Mouse (Mus musculus): ENCODE results near the gene Tmigd3.
"Not testable (repeated sequence)": the region's sequence is repeated elsewhere in the genome, so short reads cannot be mapped to it uniquely, and the experiment has no call there.

The Tmigd3 gene

DNA sequence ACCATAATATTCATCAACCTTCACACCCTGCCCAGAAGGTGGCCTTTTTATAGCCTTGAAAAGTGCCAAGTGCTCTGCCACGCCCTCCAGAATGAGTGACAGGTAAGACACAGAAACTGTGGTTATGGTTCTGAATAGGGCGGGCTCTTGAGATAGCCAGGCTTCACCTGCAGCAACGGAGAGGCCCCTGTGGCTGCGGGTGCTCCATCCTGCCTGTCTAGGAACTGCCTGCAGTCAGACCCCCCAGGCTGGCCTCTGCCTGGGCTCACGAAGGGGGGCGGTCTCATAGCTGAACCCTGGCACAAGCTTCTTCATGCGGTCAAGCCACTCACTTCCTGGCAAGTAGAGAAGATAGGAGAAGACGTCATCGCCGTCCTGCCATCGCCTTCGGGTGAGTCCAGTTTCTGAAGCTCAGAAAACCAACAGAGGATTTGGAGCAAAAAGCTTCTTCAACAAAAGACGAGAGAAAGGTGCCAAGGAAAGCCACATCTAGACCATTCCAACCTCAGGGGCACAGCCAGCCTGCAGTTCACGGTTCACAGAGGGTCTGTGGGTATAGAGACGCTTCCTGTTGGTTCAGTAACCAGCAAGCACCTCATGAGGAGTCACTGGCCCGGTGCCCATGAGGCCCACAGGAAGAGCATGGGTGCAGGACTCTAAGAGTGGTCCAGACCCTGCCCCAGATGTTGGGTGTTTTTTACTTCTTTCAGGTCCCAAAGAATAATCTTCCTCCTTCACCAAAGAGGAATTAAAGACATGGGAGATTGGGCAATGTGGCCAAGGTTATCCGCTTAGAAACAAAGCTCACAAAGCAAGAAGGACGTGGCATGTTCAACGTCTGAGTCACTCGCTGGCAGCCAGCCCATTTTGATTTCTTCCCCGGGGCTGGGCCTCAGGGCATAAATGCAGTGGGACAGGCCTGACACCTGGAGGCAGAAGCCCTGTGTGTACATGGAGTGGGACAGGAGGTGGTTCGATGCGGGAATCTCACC, 24.2 kb downstream of the Tmigd3 start:
- in situ Hi-C loops (cut with MboI; ENCODE audit: low pct_unique_long_range_greater_than_20kb in 1 of 2, low sequenced_read_pairs in 2 of 2, unreplicated experiment in 1 of 2) = loop anchor here (10.0 kb wide), 3 partner anchors 120 to 210 kb away; partner anchors contain the start of gene Ddx20 (in 1 of the 2)

DNA sequence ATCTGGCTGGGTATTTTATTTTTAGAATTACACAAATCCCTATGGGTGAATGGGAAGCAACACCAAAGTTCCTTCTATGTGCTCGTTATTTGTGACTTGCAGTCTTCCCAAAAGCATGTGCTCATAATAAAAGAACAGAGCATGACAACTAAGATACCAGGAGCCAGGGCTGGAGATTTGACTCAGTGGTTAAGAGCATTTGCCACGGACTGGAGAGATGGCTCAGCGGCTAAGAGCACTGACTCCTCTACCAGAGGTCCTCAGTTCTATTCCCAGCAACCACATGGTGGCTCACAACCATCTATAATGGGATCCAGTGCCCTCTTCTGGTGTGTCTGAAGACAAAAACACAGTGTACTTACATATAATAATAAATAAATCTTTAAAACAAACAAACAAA, 26.1 kb downstream of the Tmigd3 start:
- in situ Hi-C loops (cut with MboI; ENCODE audit: low pct_unique_long_range_greater_than_20kb in 1 of 2, low sequenced_read_pairs in 2 of 2, unreplicated experiment in 1 of 2) = loop anchor here (10.0 kb wide), 3 partner anchors 122 to 212 kb away; partner anchors contain the start of gene Ddx20 (in 1 of the 2)

DNA sequence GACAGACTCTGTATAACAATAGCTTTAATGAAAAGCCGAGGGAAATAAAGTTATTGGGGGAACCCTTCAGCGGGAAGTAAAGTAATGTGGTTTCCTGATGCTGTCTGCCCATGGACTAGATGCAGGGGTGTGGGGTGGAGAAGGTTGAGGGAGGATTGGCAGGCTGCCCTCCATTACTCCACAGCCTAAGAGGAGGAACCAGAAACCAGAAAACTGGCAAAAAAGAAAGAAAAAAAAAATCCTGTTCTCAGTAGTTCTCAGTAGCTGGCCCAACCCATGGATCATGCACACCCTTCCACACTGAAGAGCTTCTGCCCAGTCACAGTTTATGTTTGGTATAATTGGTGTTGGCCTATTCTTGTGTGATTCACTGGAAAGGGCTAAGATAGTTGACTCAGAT, 27.6 kb downstream of the Tmigd3 start:
- in situ Hi-C loops (cut with MboI; ENCODE audit: low pct_unique_long_range_greater_than_20kb in 1 of 2, low sequenced_read_pairs in 2 of 2, unreplicated experiment in 1 of 2) = loop anchor here (10.0 kb wide), 3 partner anchors 124 to 214 kb away; partner anchors contain the start of gene Ddx20 (in 1 of the 2)

DNA sequence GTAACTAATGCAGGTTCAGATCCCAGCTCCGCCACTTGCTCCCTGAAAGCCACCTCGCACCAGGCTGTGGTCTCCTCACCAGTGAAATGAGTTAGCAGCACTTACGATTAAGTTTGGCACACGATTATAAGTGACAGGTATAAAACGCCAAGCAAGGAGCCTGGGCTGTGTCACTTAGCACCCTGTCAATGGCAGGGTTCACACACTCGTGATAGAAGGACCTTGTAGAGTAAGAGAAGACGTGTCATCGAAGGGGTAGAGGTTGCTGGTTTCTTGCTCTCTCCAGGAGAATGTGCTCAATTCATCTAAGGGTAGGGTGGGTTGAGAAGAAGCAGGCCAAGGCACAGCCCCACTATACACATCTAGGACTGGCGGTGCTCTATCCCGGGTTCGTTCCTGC, 28.2 kb downstream of the Tmigd3 start:
- in situ Hi-C loops (cut with MboI; ENCODE audit: low pct_unique_long_range_greater_than_20kb in 1 of 2, low sequenced_read_pairs in 2 of 2, unreplicated experiment in 1 of 2) = loop anchor here (10.0 kb wide), 3 partner anchors 124 to 214 kb away; partner anchors contain the start of gene Ddx20 (in 1 of the 2)

DNA sequence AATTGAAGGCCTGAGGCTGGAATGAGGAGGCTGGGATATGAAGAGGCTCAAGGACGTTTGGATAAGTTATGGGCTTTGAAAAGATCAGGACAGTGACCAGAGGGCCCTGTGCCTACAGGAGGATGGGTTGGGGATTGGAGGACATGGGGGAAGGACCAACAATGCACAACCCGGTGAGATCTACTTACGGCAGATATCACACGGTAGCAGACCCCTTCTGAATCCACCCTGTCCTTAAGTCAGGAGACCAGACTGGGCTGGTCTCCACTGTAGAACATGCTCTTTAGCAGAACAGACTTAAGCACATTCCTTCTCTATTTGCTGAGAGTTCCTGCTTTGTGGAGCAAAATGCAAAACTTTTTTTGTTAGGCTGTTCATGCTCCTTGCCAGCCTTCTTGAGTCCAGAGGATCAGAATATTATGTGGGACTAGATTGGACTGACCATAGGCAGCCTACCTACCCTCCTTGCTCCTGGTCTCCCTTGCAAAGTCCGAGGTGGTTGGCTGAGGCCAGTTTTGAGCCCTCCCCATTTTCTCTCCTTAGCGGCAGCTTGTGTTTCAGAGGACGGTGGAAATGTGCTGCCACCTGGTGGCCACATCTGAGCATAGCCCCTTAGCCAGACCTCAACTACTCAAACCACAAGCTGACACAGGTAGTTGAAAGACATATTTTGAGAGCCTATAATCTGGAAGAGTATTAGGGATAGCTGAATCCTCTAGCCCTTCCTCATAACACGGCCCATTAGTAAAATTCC, 28.9 kb downstream of the Tmigd3 start:
- in situ Hi-C loops (cut with MboI; ENCODE audit: low pct_unique_long_range_greater_than_20kb in 1 of 2, low sequenced_read_pairs in 2 of 2, unreplicated experiment in 1 of 2) = loop anchor here (10.0 kb wide), 3 partner anchors 125 to 215 kb away; partner anchors contain the start of gene Ddx20 (in 1 of the 2)

DNA sequence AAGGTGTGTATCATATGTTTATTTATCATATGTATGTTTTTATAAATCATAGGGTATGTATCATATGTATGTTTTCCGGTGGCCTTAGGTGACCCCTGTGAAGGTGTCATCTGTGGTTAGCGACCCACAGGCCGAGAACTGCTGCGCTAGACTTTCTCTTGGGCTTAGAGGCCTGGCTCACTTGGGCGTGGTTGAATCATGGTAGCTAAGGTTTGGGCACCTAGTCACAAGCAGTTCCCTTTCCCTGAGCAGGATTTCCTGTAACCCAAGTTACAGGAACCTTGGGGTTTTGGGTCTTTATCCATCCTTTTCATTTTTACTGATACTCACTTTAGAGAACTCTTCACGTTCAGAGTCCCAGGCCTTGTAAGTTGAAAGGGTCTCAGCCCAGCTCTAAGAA, 29.6 kb downstream of the Tmigd3 start:
- in situ Hi-C loops (cut with MboI; ENCODE audit: low pct_unique_long_range_greater_than_20kb in 1 of 2, low sequenced_read_pairs in 2 of 2, unreplicated experiment in 1 of 2) = no loop called here

DNA sequence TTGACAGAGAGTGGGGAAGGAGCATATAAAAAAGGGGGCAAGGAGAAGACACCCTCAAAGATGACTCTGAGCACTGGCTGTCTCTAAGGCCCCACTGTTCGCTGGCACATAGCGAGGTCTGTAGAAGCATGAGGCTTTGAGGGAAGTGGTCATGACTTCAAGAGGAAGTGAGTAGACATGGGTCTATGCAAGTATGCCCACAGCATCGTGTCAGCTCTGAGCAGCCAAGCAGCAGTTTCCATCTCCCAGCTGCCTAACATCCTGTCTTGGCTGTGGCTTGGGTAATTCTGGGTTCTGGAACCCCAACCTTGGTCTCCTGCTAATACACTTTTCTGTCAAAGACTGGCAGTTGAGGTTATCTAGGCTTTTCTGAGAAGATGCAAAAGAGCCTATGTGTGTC, 30.0 kb downstream of the Tmigd3 start:
- in situ Hi-C loops (cut with MboI; ENCODE audit: low pct_unique_long_range_greater_than_20kb in 1 of 2, low sequenced_read_pairs in 2 of 2, unreplicated experiment in 1 of 2) = no loop called here

DNA sequence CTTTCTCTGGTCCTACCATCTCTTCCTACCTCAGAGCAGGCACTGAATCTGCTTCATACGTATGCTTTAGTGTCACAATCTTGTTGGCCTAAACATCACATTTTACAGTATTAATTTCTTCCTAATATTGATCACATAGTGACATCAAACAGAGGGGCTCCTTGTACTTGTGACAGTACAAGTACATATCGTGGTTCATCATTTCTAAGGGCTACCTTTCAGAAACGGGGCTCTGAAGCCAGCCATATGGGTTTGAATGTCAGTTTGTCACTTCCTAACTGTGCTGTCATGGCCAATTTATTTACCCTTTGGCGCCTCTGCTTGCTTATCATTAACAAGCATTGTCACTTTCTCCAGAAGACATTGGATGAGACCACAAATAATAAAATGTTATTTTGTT, 30.8 kb downstream of the Tmigd3 start:
- in situ Hi-C loops (cut with MboI; ENCODE audit: low pct_unique_long_range_greater_than_20kb in 1 of 2, low sequenced_read_pairs in 2 of 2, unreplicated experiment in 1 of 2) = no loop called here

DNA sequence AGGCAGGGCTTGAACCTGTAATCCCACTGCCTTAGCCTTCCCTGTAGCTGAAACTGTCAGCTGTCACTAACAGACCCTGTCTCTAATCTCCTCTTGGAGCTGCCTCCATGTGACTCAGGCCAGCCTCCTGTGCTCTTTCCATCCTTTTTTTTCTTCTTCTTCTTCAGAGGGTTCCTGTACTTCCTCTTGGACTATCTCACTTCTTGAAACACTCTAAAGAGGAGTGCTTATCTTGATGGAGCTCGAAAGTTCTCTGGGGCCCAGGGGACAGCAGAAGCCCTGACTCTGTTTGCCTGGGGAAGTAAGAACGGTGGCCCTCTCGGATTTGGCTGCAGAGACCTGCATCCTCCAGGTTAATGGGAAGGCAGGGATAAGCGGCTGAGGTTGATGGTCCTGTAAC, 33.5 kb downstream of the Tmigd3 start:
- in situ Hi-C loops (cut with MboI; ENCODE audit: low pct_unique_long_range_greater_than_20kb in 1 of 2, low sequenced_read_pairs in 2 of 2, unreplicated experiment in 1 of 2) = no loop called here

DNA sequence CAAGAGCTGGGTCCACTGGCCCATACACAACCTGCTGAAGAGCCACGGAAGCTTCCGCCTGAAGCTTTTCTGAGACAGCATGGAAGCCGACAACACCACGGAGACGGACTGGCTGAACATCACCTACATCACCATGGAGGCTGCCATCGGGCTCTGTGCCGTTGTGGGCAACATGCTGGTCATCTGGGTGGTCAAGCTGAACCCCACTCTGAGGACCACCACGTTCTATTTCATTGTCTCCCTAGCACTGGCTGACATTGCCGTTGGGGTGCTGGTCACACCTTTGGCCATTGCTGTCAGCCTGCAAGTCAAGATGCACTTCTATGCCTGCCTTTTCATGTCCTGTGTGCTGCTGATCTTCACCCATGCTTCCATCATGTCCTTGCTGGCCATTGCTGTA, 34.0 kb downstream of the Tmigd3 start:
- in situ Hi-C loops (cut with MboI; ENCODE audit: low pct_unique_long_range_greater_than_20kb in 1 of 2, low sequenced_read_pairs in 2 of 2, unreplicated experiment in 1 of 2) = no loop called here

DNA sequence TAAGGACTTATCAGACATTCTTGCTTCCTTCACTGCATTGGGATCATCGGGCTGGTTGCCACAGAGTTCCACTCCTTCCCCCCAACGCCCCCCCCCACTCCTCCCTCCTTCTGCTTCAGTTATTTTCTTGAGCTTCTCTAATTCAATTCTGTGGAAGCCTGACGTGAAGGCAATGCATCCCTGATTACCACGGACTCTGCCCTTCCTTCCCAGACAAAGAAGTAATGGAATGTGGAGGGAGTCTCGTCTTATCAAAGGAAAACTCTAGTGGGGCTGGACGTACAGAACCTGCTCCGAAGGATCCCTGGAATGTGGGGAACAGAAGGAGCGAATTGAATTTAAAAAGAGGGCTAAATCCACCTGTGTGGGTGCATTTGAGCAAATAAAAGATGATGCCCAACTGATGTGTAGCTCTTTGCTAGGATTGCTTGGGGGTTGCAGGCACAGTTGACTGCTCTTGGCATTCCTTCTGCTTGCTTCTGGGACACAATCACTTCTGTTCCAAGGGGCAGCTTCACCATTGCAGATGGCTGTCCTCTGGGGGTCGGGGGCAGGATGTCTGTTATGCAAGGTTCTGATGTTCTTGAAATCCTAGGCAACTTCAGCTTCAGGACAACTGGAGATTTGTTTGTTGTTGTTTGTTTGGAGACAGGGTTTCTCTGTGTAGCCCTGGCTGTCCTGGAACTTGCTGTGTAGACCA, 37.4 kb downstream of the Tmigd3 start:
- in situ Hi-C loops (cut with MboI; ENCODE audit: low pct_unique_long_range_greater_than_20kb in 1 of 2, low sequenced_read_pairs in 2 of 2, unreplicated experiment in 1 of 2) = no loop called here

DNA sequence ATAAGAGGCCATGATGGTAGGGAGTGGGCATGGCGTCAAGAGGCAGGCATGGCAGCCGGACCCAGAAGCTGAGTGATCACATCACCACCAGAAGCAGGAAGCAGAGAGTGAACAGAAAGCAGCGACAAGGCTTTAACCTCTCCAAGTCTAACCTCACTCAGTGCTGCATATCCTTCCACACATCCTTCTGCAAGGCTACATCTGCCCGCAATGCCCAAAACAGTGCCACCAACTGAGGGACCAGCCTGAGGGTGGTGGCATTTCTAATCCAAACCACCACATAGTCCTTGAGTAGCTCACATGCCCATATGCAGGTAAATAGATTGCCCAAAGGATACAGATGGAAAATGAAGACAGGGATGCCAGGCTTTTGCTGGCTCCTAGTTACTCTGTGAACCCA, 38.3 kb downstream of the Tmigd3 start:
- in situ Hi-C loops (cut with MboI; ENCODE audit: low pct_unique_long_range_greater_than_20kb in 1 of 2, low sequenced_read_pairs in 2 of 2, unreplicated experiment in 1 of 2) = no loop called here

DNA sequence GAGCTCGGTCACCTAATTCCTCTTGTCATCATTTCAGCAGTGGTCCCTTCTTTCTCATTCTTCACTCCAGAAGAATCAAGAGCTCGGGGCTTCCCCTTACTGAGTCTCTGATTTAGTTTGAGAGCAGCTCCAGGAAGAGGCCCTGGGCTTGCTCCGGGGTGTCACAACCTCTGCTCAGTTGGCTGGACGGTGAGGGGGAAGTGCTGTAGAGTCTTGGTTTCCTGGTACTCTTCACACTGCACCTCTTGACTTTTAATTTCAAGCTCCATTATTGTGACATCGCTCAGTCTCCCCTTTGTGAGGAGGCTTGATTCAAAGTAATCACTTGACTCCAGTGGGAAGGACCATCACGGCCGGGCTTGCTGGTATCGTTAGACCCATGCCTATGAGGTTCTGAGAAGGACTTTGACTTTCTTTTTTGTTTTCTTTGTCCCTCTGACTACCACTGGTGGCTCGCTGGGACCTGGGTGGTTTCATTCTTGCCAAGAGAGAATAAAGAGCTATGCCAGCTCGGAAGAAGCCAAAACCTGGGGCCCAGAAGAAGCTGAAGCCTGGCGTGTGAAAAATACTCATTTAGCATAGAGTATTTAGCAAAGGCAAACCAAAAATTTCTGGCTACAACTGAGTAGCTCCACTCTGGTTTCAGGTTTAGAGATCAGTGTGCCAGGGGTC, 40.0 kb downstream of the Tmigd3 start:
- in situ Hi-C loops (cut with MboI; ENCODE audit: low pct_unique_long_range_greater_than_20kb in 1 of 2, low sequenced_read_pairs in 2 of 2, unreplicated experiment in 1 of 2) = no loop called here

DNA sequence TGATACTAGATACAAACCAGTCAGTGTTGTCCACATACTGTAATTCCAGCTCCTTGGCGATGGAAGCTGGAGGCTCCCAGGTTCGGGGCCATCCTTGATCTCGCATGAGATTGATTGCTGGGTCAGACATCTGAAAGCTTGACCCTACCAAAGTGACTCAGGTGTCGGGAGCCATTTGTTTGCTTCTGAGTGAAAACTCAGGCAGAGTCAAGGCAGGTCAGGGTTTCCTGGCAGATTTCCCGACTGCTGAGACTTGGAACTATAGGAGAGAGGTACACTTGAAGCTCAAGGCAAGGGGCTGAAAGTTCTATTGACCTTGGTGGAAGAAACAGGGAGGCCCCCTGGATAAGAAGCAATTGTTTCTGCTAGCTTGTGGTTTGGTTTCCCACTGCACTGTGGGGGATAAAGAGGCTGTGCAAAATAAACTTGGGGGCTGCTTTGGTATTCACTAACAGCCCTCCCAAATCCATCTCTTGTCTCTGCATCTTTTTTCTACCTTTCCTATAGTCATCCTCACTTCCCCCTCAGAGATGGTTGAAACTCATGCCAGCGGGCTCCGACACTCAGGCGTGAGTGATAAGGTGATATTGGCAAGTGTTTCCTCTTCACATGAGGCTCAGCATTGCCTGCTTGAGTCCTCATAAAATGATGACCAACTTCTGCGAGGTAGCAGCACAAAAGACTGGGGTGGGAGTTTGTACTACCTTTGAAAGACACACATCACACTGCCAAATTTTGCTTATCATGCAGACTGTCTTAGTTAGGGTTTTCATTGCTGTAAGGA, 41.6 kb downstream of the Tmigd3 start:
- in situ Hi-C loops (cut with MboI; ENCODE audit: low pct_unique_long_range_greater_than_20kb in 1 of 2, low sequenced_read_pairs in 2 of 2, unreplicated experiment in 1 of 2) = no loop called here

DNA sequence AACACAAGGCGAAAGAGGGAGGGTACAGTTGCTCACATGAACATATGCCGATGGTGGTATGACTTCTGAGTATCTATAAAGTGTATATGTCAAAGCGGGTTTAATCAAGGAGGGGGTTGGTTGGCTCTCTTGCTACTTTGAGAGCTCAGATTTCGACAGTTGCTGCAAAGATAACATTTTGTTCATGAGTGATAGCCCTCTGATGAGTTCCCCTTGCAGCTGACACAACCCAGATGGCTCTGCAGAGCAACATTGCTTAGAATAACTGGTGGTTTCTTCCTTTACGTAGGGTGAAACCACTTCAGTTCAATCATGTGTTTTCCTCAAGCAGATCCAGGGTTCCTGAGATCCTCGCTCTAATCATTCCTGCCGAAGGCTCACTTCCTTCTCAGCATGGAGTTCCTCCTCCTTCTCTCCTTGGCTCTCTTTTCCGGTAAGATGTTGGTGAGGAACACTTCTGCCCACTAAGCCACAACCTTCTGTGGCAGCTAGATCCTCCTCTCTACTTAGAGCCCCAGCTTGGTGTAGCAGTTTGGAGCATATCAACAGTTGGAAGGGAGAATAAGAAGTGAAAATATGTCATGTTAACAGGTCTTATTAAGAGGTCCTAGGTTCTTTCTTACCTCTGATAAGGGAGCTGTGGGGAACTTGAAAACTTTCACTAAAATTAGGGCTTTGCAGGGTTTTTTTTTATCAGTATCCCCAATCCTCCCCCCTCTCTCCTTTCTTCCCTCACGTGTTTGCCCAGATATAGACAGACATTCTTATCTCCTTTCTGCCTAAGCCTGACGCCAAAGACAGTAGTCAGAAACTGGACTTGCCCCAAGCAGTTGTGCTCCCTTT, 43.4 kb downstream of the Tmigd3 start:
- in situ Hi-C loops (cut with MboI; ENCODE audit: low pct_unique_long_range_greater_than_20kb in 1 of 2, low sequenced_read_pairs in 2 of 2, unreplicated experiment in 1 of 2) = no loop called here

DNA sequence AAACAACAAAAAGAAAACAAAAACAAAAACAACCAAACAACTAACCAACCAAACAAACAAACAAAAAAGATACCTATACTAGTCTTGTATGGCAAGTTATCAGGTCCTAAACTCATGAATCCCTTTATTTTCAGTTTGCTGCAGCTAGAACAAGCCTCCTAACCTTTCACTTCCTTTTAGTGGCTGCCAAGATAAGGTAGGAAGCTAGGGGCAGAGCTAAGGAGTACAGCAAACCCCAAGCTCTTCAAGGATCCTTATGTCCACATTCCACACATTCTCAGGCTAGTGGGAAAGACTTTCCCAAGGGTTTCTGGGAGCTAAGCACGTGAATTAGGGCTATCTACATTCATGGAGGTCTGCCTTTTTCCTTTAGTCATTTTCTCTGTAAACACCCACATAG, 44.6 kb downstream of the Tmigd3 start:
- in situ Hi-C loops (cut with MboI; ENCODE audit: low pct_unique_long_range_greater_than_20kb in 1 of 2, low sequenced_read_pairs in 2 of 2, unreplicated experiment in 1 of 2) = no loop called here

DNA sequence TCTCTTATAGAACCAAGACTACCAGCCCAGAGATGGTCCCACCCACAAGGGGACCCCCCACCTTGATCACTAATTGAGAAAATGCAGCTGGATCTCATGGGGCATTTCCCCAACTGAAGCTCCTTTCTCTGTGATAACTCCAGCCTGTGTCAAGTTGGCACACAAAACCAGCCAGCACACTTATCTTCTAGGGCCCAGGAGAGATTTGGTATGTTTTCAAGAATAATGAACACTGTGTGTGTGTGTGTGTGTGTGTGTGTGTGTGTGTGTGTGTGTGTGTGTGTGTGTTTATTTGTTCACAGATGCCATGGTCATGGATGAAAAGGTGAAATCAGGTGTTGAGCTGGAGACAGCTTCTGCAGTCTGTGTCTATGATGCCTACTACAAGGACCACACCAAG, 45.8 kb downstream of the Tmigd3 start:
- in situ Hi-C loops (cut with MboI; ENCODE audit: low pct_unique_long_range_greater_than_20kb in 1 of 2, low sequenced_read_pairs in 2 of 2, unreplicated experiment in 1 of 2) = not testable (repeated sequence)
